Mouse (Mus musculus) myocyte (in vitro differentiated cells): ENCODE data around the gene Fstl5. TPM values are rescaled to one million over a fixed set of nuclear protein-coding genes. Genes with fewer than 3 reads are reported as not detected.
"Not testable (repeated sequence)": the region's sequence is repeated elsewhere in the genome, so short reads cannot be mapped to it uniquely, and the experiment has no call there.

Experiments
- H3K27me3 ChIP-seq: one replicate; pipeline ENCODE4 v1.6.1; 2011; ENCODE audit not compliant: control insufficient read depth, insufficient read depth, insufficient read length
- H3K36me3 ChIP-seq: one replicate; pipeline ENCODE4 v1.6.1; 2011; ENCODE audit not compliant: control insufficient read depth, insufficient read depth
- H3K4me2 ChIP-seq: one replicate; pipeline ENCODE4 v1.6.1; 2011; ENCODE audit warnings: low read depth, control low read depth
- H3K4me3 ChIP-seq: one replicate; pipeline ENCODE4 v1.5.1; 2011; ENCODE audit warnings: mild to moderate bottlenecking, control low read depth, moderate library complexity
- H3K79me2 ChIP-seq: one replicate; pipeline ENCODE4 v1.6.1; 2011; ENCODE audit not compliant: control insufficient read depth, insufficient read depth
- H3ac ChIP-seq: one replicate; pipeline ENCODE4 v1.6.1; 2011; ENCODE audit not compliant: control insufficient read depth, insufficient read length
- CEBPB ChIP-seq: IDR thresholded peaks from 2 replicates; pipeline ENCODE4 v1.6.1; 2011; ENCODE audit warnings: mild to moderate bottlenecking, moderate library complexity; ENCODE audit not compliant: poor library complexity, insufficient read depth, severe bottlenecking
- E2F4 ChIP-seq: IDR thresholded peaks from one replicate; pipeline ENCODE4 v1.6.1; 2011; ENCODE audit warnings: mild to moderate bottlenecking, control low read depth, moderate library complexity; ENCODE audit not compliant: insufficient read depth
- MAX ChIP-seq: IDR thresholded peaks from one replicate; pipeline ENCODE4 v1.6.1; 2011; ENCODE audit warnings: low read depth, mild to moderate bottlenecking, control low read depth
- MYOD1 ChIP-seq, 3 experiments: IDR thresholded peaks; one replicate each; pipeline ENCODE4 v1.6.1; 2011; ENCODE audit warnings: control low read depth in 2 of 3, low read depth in 2 of 3, mild to moderate bottlenecking in 2 of 3, moderate library complexity in 1 of 3; ENCODE audit not compliant: insufficient read length in 2 of 3, control insufficient read depth in 1 of 3
- MYOG ChIP-seq, 3 experiments: IDR thresholded peaks; one replicate each; pipeline ENCODE4 v1.6.1; 2011; ENCODE audit warnings: control low read depth in 2 of 3, low read depth in 2 of 3, mild to moderate bottlenecking in 2 of 3; ENCODE audit not compliant: insufficient read length in 2 of 3, control insufficient read depth in 1 of 3, insufficient read depth in 1 of 3
- POLR2A ChIP-seq: IDR thresholded peaks from one replicate; pipeline ENCODE4 v1.6.1; 2011; ENCODE audit warnings: low read depth, mild to moderate bottlenecking, control low read depth, moderate library complexity; ENCODE audit not compliant: insufficient read length
- POLR2AphosphoS2 ChIP-seq: IDR thresholded peaks from one replicate; pipeline ENCODE4 v1.6.1; 2011; ENCODE audit warnings: low read depth, control low read depth; ENCODE audit not compliant: insufficient read length
- REST ChIP-seq: IDR thresholded peaks from one replicate; pipeline ENCODE4 v1.6.1; 2011; ENCODE audit warnings: mild to moderate bottlenecking, control low read depth, moderate library complexity; ENCODE audit not compliant: insufficient read depth, insufficient read length
- SRF ChIP-seq: IDR thresholded peaks from one replicate; pipeline ENCODE4 v1.6.1; 2011; ENCODE audit warnings: low read depth; ENCODE audit not compliant: control insufficient read depth, insufficient read length
- TCF12 ChIP-seq: IDR thresholded peaks from one replicate; pipeline ENCODE4 v1.6.1; 2011; ENCODE audit warnings: mild to moderate bottlenecking, control low read depth; ENCODE audit not compliant: poor library complexity, insufficient read depth, severe bottlenecking
- TCF3 ChIP-seq: IDR thresholded peaks from one replicate; pipeline ENCODE4 v1.6.1; 2011; ENCODE audit warnings: low read depth, control low read depth; ENCODE audit not compliant: insufficient read length
- USF1 ChIP-seq: IDR thresholded peaks from one replicate; pipeline ENCODE4 v1.6.1; 2011; ENCODE audit warnings: low read depth, mild to moderate bottlenecking, control low read depth, moderate library complexity
- polyA plus RNA-seq: library from polyadenylated mRNA; unstranded; fragments of >200 nt; fragmentation: generic; extraction: Trizol; gene quantifications from one replicate; pipeline ENCODE4 v1.2.1, GENCODE M21; 2012; ENCODE audit warnings: missing spikeins

The Fstl5 gene
- polyA plus RNA-seq, 1 experiment: 0.01 TPM

- H3K79me2 ChIP-seq: no peaks in the 10 kb centered on the region
- no peak overlapping the region for H3K4me2 ChIP-seq
- no peaks in the 10 kb centered on the region for H3K27me3 ChIP-seq
- no peaks in the 10 kb centered on the region for H3K36me3 ChIP-seq
- TF ChIP-seq POLR2AphosphoS2 (no peak), REST (no peak), MAX (no peak), SRF (no peak), USF1 (no peak), TCF3 (no peak), MYOG (IDR thresholded peaks at IDR 0.05; ENCODE audit: control insufficient read depth in 1 of 3, insufficient read depth in 1 of 3, insufficient read length in 2 of 3, low read depth in 2 of 3) (no peak), MYOD1 (IDR thresholded peaks at IDR 0.05; ENCODE audit: control insufficient read depth in 1 of 3, insufficient read length in 2 of 3, low read depth in 2 of 3) (no peak), POLR2A (no peak), CEBPB (no peak), TCF12 (no peak), E2F4 (no peak)
- H3ac ChIP-seq: no peak overlapping the region
- no peak overlapping the region for H3K4me3 ChIP-seq
Observed at GRCm38 (mm10) chr3:76428775-76429372, 354.8 kb downstream of the Fstl5 start.

- H3K4me2 ChIP-seq: no peak overlapping the region
- no peaks in the 10 kb centered on the region for H3K36me3 ChIP-seq
- TF ChIP-seq MAX (no peak), POLR2A (no peak), CEBPB (no peak), TCF12 (no peak), MYOD1 (IDR thresholded peaks at IDR 0.05; ENCODE audit: control insufficient read depth in 1 of 3, insufficient read length in 2 of 3, low read depth in 2 of 3) (no peak), SRF (no peak), POLR2AphosphoS2 (no peak), MYOG (IDR thresholded peaks at IDR 0.05; ENCODE audit: control insufficient read depth in 1 of 3, insufficient read depth in 1 of 3, insufficient read length in 2 of 3, low read depth in 2 of 3) (no peak), USF1 (no peak), TCF3 (no peak), REST (no peak), E2F4 (no peak)
- H3K4me3 ChIP-seq: no peak overlapping the region
- no peak overlapping the region for H3ac ChIP-seq
- H3K79me2 ChIP-seq: no peaks in the 10 kb centered on the region
- H3K27me3 ChIP-seq: no peaks in the 10 kb centered on the region
Observed at GRCm38 (mm10) chr3:76467229-76467874, 393.3 kb downstream of the Fstl5 start.

- Histone ChIP-seq H3K79me2 (no peaks in the 10 kb centered on the region), H3K4me2 (no peak overlapping the region), H3K27me3 (no peaks in the 10 kb centered on the region), H3ac (no peak overlapping the region), H3K4me3 (no peak overlapping the region), H3K36me3 (no peaks in the 10 kb centered on the region)
- no peak for TF ChIP-seq MYOD1 (IDR thresholded peaks at IDR 0.05; ENCODE audit: control insufficient read depth in 1 of 3, insufficient read length in 2 of 3, low read depth in 2 of 3)
- TF ChIP-seq CEBPB: no peak
- TF ChIP-seq SRF: no peak
- TF ChIP-seq MAX: no peak
- TF ChIP-seq POLR2A: no peak
- TF ChIP-seq POLR2AphosphoS2: no peak
- no peak for TF ChIP-seq REST
- TF ChIP-seq MYOG (IDR thresholded peaks at IDR 0.05; ENCODE audit: control insufficient read depth in 1 of 3, insufficient read depth in 1 of 3, insufficient read length in 2 of 3, low read depth in 2 of 3): no peak
- no peak for TF ChIP-seq E2F4
- no peak for TF ChIP-seq TCF3
- TF ChIP-seq TCF12: no peak
- no peak for TF ChIP-seq USF1
Observed at GRCm38 (mm10) chr3:76468147-76468546, 394.1 kb downstream of the Fstl5 start.

GRCm38 (mm10) chr3:76507891-76508290, 433.8 kb downstream of the Fstl5 start:
- H3K36me3 ChIP-seq, H3ac ChIP-seq, H3K79me2 ChIP-seq, H3K27me3 ChIP-seq, H3K4me3 ChIP-seq, H3K4me2 ChIP-seq: not testable (repeated sequence)

- no peaks in the 10 kb centered on the region for H3K36me3 ChIP-seq
- H3K79me2 ChIP-seq: no peaks in the 10 kb centered on the region
- H3K4me2 ChIP-seq: no peak overlapping the region
- no peak overlapping the region for H3ac ChIP-seq
- no peaks in the 10 kb centered on the region for H3K27me3 ChIP-seq
- H3K4me3 ChIP-seq: no peak overlapping the region
- no peak for TF ChIP-seq MAX
- no peak for TF ChIP-seq MYOG (IDR thresholded peaks at IDR 0.05; ENCODE audit: control insufficient read depth in 1 of 3, insufficient read depth in 1 of 3, insufficient read length in 2 of 3, low read depth in 2 of 3)
- no peak for TF ChIP-seq E2F4
- TF ChIP-seq POLR2A: no peak
- no peak for TF ChIP-seq REST
- no peak for TF ChIP-seq TCF12
- no peak for TF ChIP-seq SRF
- TF ChIP-seq MYOD1 (IDR thresholded peaks at IDR 0.05; ENCODE audit: control insufficient read depth in 1 of 3, insufficient read length in 2 of 3, low read depth in 2 of 3): no peak
- TF ChIP-seq TCF3: no peak
- no peak for TF ChIP-seq POLR2AphosphoS2
- no peak for TF ChIP-seq USF1
- no peak for TF ChIP-seq CEBPB
Observed at GRCm38 (mm10) chr3:76508811-76509210, 434.7 kb downstream of the Fstl5 start.
